Mouse (Mus musculus) thymus, adult 2 months (tissue): ENCODE data around the gene Iqcf3.

Experiments
- CTCF ChIP-seq: fragments of 200-500 bp; IDR thresholded peaks from 2 replicates; pipeline ENCODE4 v1.5.1; 2012; ENCODE audit warnings: mild to moderate bottlenecking, control low read depth, low read length, moderate library complexity, borderline replicate concordance; ENCODE audit not compliant: control insufficient read depth, poor library complexity, insufficient read depth; ENCODE audit errors: extremely low read depth
- POLR2A ChIP-seq: fragments of 200-500 bp; IDR thresholded peaks from 2 replicates; pipeline ENCODE4 v1.6.1; 2012; ENCODE audit warnings: mild to moderate bottlenecking, low read length, control low read depth, moderate library complexity; ENCODE audit not compliant: control insufficient read depth, poor library complexity, insufficient read depth; ENCODE audit errors: extremely low read depth

- no peak for TF ChIP-seq POLR2A
- TF ChIP-seq CTCF = no peak
Observed at GRCm38 (mm10) chr9:106478101-106478500, 83.3 kb downstream of the Iqcf3 start.
